Mouse (Mus musculus) gastrocnemius, postnatal 4 days (tissue): ENCODE measurements around the gene Gm3149. TPM values are rescaled to one million over a fixed set of nuclear protein-coding genes. Genes with fewer than 3 reads are reported as not detected.
"Not testable (repeated sequence)": the region's sequence is repeated elsewhere in the genome, so short reads cannot be mapped to it uniquely, and the experiment has no call there.

ENCODE experiments used
- DNase-seq, 2 experiments: peaks; one replicate each; pipeline ENCODE4 v3.0.0; 2021 to 2022; ENCODE audit warnings: low spot score in 2 of 2, mixed read lengths in 2 of 2
- long read RNA-seq, 2 experiments: library from polyadenylated mRNA; stranded (forward); transcript quantifications; one replicate each; pipeline ENCODE4 v2.0.0; 2021
- total RNA-seq, 2 experiments: library from RNA; stranded (reverse); gene quantifications; 2 replicates each; pipeline ENCODE4 v1.2.3; 2021

Gene Gm3149
- not detected for total RNA-seq
- long read RNA-seq, experiment 1, result 0 reads
- long read RNA-seq, experiment 2, result 0 reads

GRCm38 (mm10) chr14:4316983-4317382, at the start of gene Gm3149:
TSS of gene Gm3149 (plus strand) at chr14:4317283.
- not testable (repeated sequence) for DNase-seq

- DNase-seq, result not testable (repeated sequence)
These were observed 47.7 kb upstream of the Gm3149 start for GRCm38 (mm10) chr14:4269238-4269950.

GRCm38 (mm10) chr14:4279828-4280227, 37.3 kb upstream of the Gm3149 start:
- not testable (repeated sequence) for DNase-seq

GRCm38 (mm10) chr14:4334476-4335080, 17.5 kb downstream of the Gm3149 start, which contains the start of gene 2610042L04Rik:
TSS of gene 2610042L04Rik (plus strand) at chr14:4334763.
- not testable (repeated sequence) for DNase-seq

GRCm38 (mm10) chr14:4335506-4335905, 18.4 kb downstream of the Gm3149 start:
- not testable (repeated sequence) for DNase-seq

GRCm38 (mm10) chr14:4368991-4369390, 51.9 kb downstream of the Gm3149 start:
- not testable (repeated sequence) for DNase-seq

GRCm38 (mm10) chr14:4369691-4370090, 52.6 kb downstream of the Gm3149 start:
- DNase-seq, result not testable (repeated sequence)

Other genes with a start within 250 kb of the Gm3149 start
- gene Gm3115, start 233.2 kb upstream of the Gm3149 start, total RNA-seq, result under 1 TPM; 0.15 to 0.70 TPM
- gene Gm8108, start 206.8 kb upstream of the Gm3149 start, total RNA-seq, result 1 to 10 TPM; 1.3 to 1.4 TPM
- gene Gm3127, start 152.3 kb upstream of the Gm3149 start, total RNA-seq, result not detected
- gene Gm2974, start 134.7 kb upstream of the Gm3149 start, total RNA-seq, result not detected
- gene Gm3138, start 67.7 kb upstream of the Gm3149 start, total RNA-seq, result not detected
- gene 2610042L04Rik, start 17.5 kb downstream of the Gm3149 start, total RNA-seq, result under 1 TPM; 0.21 to 0.39 TPM
- not detected for gene Gm3159, start 80.2 kb downstream of the Gm3149 start, total RNA-seq
- under 1 TPM in 1 of 2 experiments, not detected in 1; 0.71 TPM for gene Gm3164, start 98.2 kb downstream of the Gm3149 start, total RNA-seq
- not detected for gene Gm3173, start 113.7 kb downstream of the Gm3149 start, total RNA-seq
- gene Gm3182, start 164.5 kb downstream of the Gm3149 start, total RNA-seq, result under 1 TPM in 1 of 2 experiments, not detected in 1; 0.37 TPM
- not detected for gene Gm3047, start 238.1 kb downstream of the Gm3149 start, total RNA-seq